Mouse (Mus musculus) urinary bladder, postnatal 25 days (tissue): ENCODE results near the gene Rcn1.

Experiments
- DNase-seq: peaks from one replicate; pipeline ENCODE4 v3.0.0; 2022; ENCODE audit warnings: low spot score

Rcn1 gene

DNA sequence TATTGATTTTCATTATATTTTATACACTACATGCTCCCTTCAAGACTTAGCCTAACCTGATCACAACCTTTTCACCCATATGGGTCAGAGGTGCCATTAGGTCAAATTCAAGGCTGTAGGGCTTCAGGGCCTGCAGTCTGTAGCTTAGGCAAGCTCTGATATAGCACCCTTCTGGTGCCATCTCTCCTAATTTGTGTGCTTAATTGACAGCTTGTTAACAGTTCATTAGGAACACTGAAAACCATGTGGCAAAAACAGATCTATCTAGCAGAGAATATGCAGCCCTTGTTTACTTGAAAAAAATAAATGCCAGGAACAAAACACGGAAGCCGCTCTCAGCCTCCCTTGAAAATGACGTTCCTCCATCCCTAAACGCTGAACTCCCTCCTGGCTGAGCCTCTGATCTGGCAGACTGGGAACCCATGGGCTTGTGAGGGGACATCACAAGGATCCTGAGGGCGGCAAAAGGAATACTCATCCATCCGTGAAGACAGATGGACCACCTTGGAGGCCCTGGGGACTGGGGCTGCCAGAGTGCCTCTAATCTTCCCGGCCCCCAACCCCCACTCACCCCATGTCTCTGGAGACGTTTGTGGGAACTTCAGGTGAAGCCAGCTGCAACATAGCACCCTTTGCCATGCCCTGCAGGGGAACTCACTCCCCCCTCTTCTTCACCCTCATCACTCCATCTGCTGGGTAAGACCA, 61.8 kb downstream of the Rcn1 start:
- no peak for DNase-seq

DNA sequence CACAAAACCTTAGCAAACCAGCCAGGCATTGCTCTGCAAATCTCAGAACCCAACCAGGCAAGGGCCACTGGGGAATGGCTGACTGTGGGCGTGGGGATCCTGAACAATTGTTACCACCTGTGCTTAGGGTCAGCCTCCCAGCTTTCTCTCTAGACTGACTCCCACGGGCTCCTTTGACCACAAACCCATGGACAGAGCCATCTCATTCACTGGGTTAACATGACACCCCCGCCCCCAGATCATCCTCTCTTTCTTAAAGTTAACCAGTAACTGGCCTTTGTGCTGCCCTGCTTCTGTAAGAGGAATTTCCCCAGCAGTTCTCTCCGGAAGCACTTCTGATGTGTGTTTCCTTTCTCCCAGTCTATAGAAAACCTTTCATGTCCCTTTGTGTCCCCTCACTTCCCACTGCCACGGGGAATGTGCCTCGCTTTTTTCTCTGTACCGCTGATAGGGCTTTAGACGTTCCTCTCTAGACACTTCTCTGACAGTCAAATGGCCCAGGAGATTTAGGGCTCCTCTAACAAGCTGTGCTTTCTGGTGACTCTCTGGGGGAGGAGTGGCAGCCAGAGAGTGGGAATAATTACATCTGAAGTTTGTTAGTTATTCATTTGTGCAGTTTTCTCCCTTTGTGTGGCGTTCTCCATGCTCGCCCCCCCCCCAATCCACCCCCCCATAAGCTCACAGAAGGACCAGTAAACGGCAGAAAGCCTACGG, 62.6 kb downstream of the Rcn1 start:
- DNase-seq, result no peak
